19 mouse cellular contexts compared by ENCODE assay signal in genomic region chr13:55335701-55336100, GRCm38 (mm10).
"Had no signal": no experiment of that assay in that cellular context is flagged by ENCODE, and none has a peak within 500 bp of the region (broad histone marks: within the 10 kb centered on the region; RNA-seq: fewer than 3 reads in every experiment).

No protein-coding gene starts in this region.

- H3K4me3 ChIP-seq: lung, embryonic 15.5 days; midbrain, embryonic 10.5 days; midbrain, embryonic 12.5 days; myocyte; neural tube, embryonic 13.5 days; neural tube, embryonic 15.5 days had no signal

- H3K9me3 ChIP-seq: lung, embryonic 15.5 days; midbrain, embryonic 10.5 days; midbrain, embryonic 12.5 days; neural tube, embryonic 13.5 days; neural tube, embryonic 15.5 days had no signal

- H3K27me3 ChIP-seq: lung, embryonic 15.5 days; midbrain, embryonic 12.5 days; neural tube, embryonic 13.5 days; neural tube, embryonic 15.5 days had no signal

- H3K9ac ChIP-seq: liver, postnatal 0 days; lung, embryonic 15.5 days; midbrain, embryonic 12.5 days; neural tube, embryonic 13.5 days; neural tube, embryonic 15.5 days had no signal

- H3K27ac ChIP-seq: lung, embryonic 15.5 days; midbrain, embryonic 10.5 days; midbrain, embryonic 12.5 days; neural tube, embryonic 13.5 days; neural tube, embryonic 15.5 days had no signal

- H3K36me3 ChIP-seq: lung, embryonic 15.5 days; midbrain, embryonic 10.5 days; midbrain, embryonic 12.5 days; neural tube, embryonic 13.5 days; neural tube, embryonic 15.5 days had no signal

- DNase-seq: liver, postnatal 0 days; lung, adult 2 months; lung, postnatal 14 days; lung, postnatal 4 days; midbrain, embryonic 14.5 days; retina, postnatal 1 day; right cerebral cortex, adult 18-20 months; right cerebral cortex, postnatal 25 days; right cerebral cortex, postnatal 4 days; spleen, adult 18-20 months; thymus, adult 18-20 months; thymus, postnatal 14 days; thymus, postnatal 36 days had no signal
